Mouse (Mus musculus) midbrain, embryonic 14.5 days (tissue): Measurements from ENCODE around the gene Nudcd3. TPM values are rescaled to one million over a fixed set of nuclear protein-coding genes. Genes with fewer than 3 reads are reported as not detected.

Experiments used
- ATAC-seq: fragments of 200-750 bp; cut with Nextera tagmentation; 2 replicates; pipeline ENCODE4 v1.8.0; 2017; ENCODE audit warnings: moderate number of reproducible peaks, moderate library complexity; ENCODE audit not compliant: low FRiP score, low TSS enrichment
- DNase-seq: peaks from one replicate; pipeline ENCODE4 v3.0.0-alpha.2; 2015
- H3K27ac ChIP-seq: fragments of 300-500 bp; sonication (generic); replicated peaks from 2 replicates; pipeline ENCODE4 v1.5.1; 2014; ENCODE audit warnings: mild to moderate bottlenecking, low read depth, low read length, moderate library complexity
- H3K27me3 ChIP-seq: fragments of 300-500 bp; sonication (generic); 2 replicates; pipeline ENCODE4 v1.6.1; 2014; ENCODE audit warnings: low read length, control low read depth, mixed read lengths; ENCODE audit not compliant: control insufficient read depth, insufficient read depth
- H3K36me3 ChIP-seq: fragments of 300-500 bp; sonication (generic); 2 replicates; pipeline ENCODE4 v1.6.1; 2014; ENCODE audit warnings: low read length, control low read depth; ENCODE audit not compliant: control insufficient read depth, insufficient read depth
- H3K4me1 ChIP-seq: fragments of 300-500 bp; sonication (generic); 2 replicates; pipeline ENCODE4 v1.6.1; 2014; ENCODE audit warnings: mild to moderate bottlenecking, antibody characterized with exemption, low read length, control low read depth; ENCODE audit not compliant: control insufficient read depth, insufficient read depth
- H3K4me2 ChIP-seq: fragments of 300-500 bp; sonication (generic); 2 replicates; pipeline ENCODE4 v1.6.1; 2014; ENCODE audit warnings: mild to moderate bottlenecking, low read length, moderate library complexity
- H3K4me3 ChIP-seq: fragments of 300-500 bp; sonication (generic); replicated peaks from 2 replicates; pipeline ENCODE4 v1.5.1; 2014; ENCODE audit warnings: low read depth, low read length
- H3K9ac ChIP-seq: fragments of 300-500 bp; sonication (generic); replicated peaks from 2 replicates; pipeline ENCODE4 v1.6.1; 2014; ENCODE audit warnings: mild to moderate bottlenecking, low read length, moderate library complexity
- H3K9me3 ChIP-seq: fragments of 300-500 bp; sonication (generic); 2 replicates; pipeline ENCODE4 v1.6.1; 2016; ENCODE audit warnings: low read length, control low read depth, mixed read lengths; ENCODE audit not compliant: control insufficient read depth
- WGBS: fragments of 180-500 bp; shearing (Covaris S2); extraction: QIAGEN DNeasy Blood & Tissue Kit; methylation state at CpG from one replicate; pipeline ENCODE4 v1.1.7; 2014; 5-methylcytosine and 5-hydroxymethylcytosine counted together
- polyA plus RNA-seq: library from polyadenylated mRNA; unstranded; fragments of >200 nt; fragmentation: Nextera tagmentation; extraction: Ambion mirVana; gene quantifications from 2 replicates; pipeline ENCODE4 v1.2.1, GENCODE M21; 2014

The Nudcd3 gene
- polyA plus RNA-seq, 1 experiment from 2014 or later = 57.8 TPM

GRCm38 (mm10) chr11:6065551-6066121 is 134.6 kb downstream of the Nudcd3 start:
- Histone ChIP-seq H3K9ac (peak overlapping the region; percentile 78), H3K4me2 (peak overlapping the region; percentile 63), H3K27ac (peak overlapping the region; percentile 78), H3K9me3 (no peaks in the 10 kb centered on the region), H3K4me1 (peaks cover 28% of the 10 kb centered on the region), H3K27me3 (peaks cover 43% of the 10 kb centered on the region), H3K4me3 (peak overlapping the region; percentile 65), H3K36me3 (no peaks in the 10 kb centered on the region)
- ATAC-seq (peak; percentile 83), DNase-seq (peak; percentile 89)
- under 1% methylated on average over 78 of the region's 95 CpGs for WGBS

DNA sequence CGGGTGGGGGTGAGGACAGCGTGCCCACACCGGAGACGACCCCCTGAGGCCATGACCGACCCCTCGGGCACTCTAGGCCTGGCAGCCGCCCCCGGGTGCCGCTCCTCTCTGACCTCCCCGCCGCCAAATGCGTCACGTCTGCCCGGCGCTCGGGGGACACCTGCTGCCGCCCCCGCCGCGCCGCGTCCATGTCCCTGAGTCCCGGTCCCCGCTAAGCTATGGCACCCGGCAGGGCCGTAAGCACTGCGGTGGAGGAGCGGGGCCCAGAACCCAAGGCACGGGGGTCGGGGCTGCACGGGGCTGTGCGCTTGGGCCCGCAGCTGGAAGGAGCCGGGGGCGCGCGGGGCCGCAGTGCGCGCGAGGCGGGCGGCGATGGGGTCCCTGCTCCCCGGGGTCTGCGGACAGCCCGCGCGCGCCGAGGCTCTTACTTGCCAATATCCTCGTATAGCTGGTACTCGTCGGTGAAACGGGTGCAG is 135.1 kb downstream of the Nudcd3 start:
- WGBS = under 1% methylated on average over 50 of the region's 55 CpGs
- peak; percentile 59 for ATAC-seq
- H3K4me2 ChIP-seq = peak overlapping the region; percentile 63

GRCm38 (mm10) chr11:6064215-6065045 is 135.8 kb downstream of the Nudcd3 start:
- Histone ChIP-seq H3K9ac (peak overlapping the region; percentile 78), H3K4me1 (peaks cover 28% of the 10 kb centered on the region), H3K27ac (peak overlapping the region; percentile 78), H3K9me3 (no peaks in the 10 kb centered on the region), H3K4me2 (peak overlapping the region; percentile 63), H3K36me3 (no peaks in the 10 kb centered on the region), H3K27me3 (peaks cover 43% of the 10 kb centered on the region), H3K4me3 (peak overlapping the region; percentile 65)
- 4% methylated on average over 30 of the region's 30 CpGs for WGBS
- ATAC-seq (no peak), DNase-seq (peak; percentile 77)

More for the DNA sequence above, 135.1 kb downstream of the Nudcd3 start:
- H3K9ac ChIP-seq = peak overlapping the region; percentile 78
- H3K36me3 ChIP-seq = no peaks in the 10 kb centered on the region
- no peaks in the 10 kb centered on the region for H3K9me3 ChIP-seq
- H3K4me1 ChIP-seq = peaks cover 28% of the 10 kb centered on the region
- DNase-seq = no peak
- H3K4me3 ChIP-seq = peak overlapping the region; percentile 65
- H3K27ac ChIP-seq = peak overlapping the region; percentile 78
- peaks cover 43% of the 10 kb centered on the region for H3K27me3 ChIP-seq

GRCm38 (mm10) chr11:6063501-6064214 is 136.6 kb downstream of the Nudcd3 start:
- Histone ChIP-seq H3K4me2 (peak overlapping the region; percentile 63), H3K9me3 (no peaks in the 10 kb centered on the region), H3K27me3 (peaks cover 43% of the 10 kb centered on the region), H3K4me1 (peaks cover 26% of the 10 kb centered on the region), H3K9ac (peak overlapping the region; percentile 78), H3K27ac (peak overlapping the region; percentile 43), H3K36me3 (no peaks in the 10 kb centered on the region), H3K4me3 (peak overlapping the region; percentile 65)
- ATAC-seq (no peak), DNase-seq (peak; percentile 25)
- WGBS = 43% methylated on average over 17 of the region's 17 CpGs

GRCm38 (mm10) chr11:6063065-6063464 is 137.2 kb downstream of the Nudcd3 start:
- H3K4me2 ChIP-seq = peak overlapping the region; percentile 63
- no peak overlapping the region for H3K9ac ChIP-seq
- no peaks in the 10 kb centered on the region for H3K36me3 ChIP-seq
- 83% methylated on average over 7 of the region's 7 CpGs for WGBS
- ATAC-seq (no peak), DNase-seq (no peak)
- no peak overlapping the region for H3K27ac ChIP-seq
- no peaks in the 10 kb centered on the region for H3K9me3 ChIP-seq
- H3K27me3 ChIP-seq = peaks cover 43% of the 10 kb centered on the region
- peaks cover 20% of the 10 kb centered on the region for H3K4me1 ChIP-seq
- H3K4me3 ChIP-seq = peak overlapping the region; percentile 65; the same call in 1 of the 2 replicates

GRCm38 (mm10) chr11:6062329-6062728 is 137.9 kb downstream of the Nudcd3 start:
- no peak overlapping the region for H3K4me3 ChIP-seq
- 92% methylated on average over 11 of the region's 11 CpGs for WGBS
- peaks cover 14% of the 10 kb centered on the region for H3K4me1 ChIP-seq
- no peak overlapping the region for H3K4me2 ChIP-seq
- no peaks in the 10 kb centered on the region for H3K9me3 ChIP-seq
- peaks cover 39% of the 10 kb centered on the region for H3K27me3 ChIP-seq
- DNase-seq (no peak), ATAC-seq (no peak)
- no peak overlapping the region for H3K27ac ChIP-seq
- no peaks in the 10 kb centered on the region for H3K36me3 ChIP-seq
- H3K9ac ChIP-seq = no peak overlapping the region

DNA sequence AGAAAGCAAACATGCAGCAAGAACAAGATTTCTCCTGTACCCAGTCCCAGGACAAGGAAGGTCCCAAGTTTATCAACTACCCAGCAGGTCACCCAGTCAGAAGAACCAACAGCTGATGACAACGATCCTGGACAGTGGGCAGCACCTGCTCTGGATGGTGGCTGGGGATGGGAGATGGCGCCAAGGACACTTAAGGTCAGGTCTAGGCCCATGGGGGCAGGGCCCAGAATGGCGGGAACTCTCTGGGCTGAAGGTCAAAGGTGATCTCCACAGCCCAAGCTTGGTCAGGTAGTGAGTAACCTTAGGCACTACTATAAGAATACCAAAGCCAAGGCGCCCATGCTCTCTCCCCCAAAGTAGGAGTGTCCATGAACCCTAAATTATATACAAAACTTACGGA is 138.3 kb downstream of the Nudcd3 start:
- Histone ChIP-seq H3K9ac (no peak overlapping the region), H3K36me3 (no peaks in the 10 kb centered on the region), H3K4me1 (peaks cover 14% of the 10 kb centered on the region), H3K4me2 (no peak overlapping the region), H3K27ac (no peak overlapping the region), H3K4me3 (no peak overlapping the region), H3K27me3 (peaks cover 35% of the 10 kb centered on the region), H3K9me3 (no peaks in the 10 kb centered on the region)
- no peak for DNase-seq
- WGBS = 85% methylated on average over 5 of the region's 5 CpGs
- ATAC-seq = no peak

DNA sequence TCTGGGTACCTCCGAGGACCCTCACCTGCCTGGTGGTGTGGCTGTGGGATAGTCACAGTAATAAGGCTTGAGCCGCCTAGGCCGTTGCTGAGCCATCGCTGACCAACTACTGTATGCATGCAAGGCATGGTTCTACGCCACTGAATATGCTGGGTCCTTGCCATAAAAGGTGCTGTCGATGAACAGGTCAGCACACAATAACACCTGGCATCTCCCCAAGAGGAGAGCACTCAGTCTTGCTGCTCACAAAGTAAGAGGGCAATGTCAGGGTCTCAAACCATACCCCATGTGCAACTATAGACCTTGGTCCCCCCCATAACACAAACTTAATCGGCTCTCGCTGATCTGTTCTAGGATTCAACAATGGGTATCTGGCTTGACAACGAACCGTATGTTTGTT is 141.1 kb downstream of the Nudcd3 start:
- WGBS = 91% methylated on average over 10 of the region's 10 CpGs
- H3K4me3 ChIP-seq = no peak overlapping the region
- H3K4me1 ChIP-seq = peaks cover 9% of the 10 kb centered on the region; the same call in 1 of the 2 replicates
- no peaks in the 10 kb centered on the region for H3K9me3 ChIP-seq
- DNase-seq (no peak), ATAC-seq (no peak)
- peaks cover 9% of the 10 kb centered on the region; the same call in 1 of the 2 replicates for H3K27me3 ChIP-seq
- no peaks in the 10 kb centered on the region for H3K36me3 ChIP-seq
- no peak overlapping the region for H3K27ac ChIP-seq
- no peak overlapping the region for H3K4me2 ChIP-seq
- no peak overlapping the region for H3K9ac ChIP-seq
